Mouse (Mus musculus) inflammation-experienced regulatory T-cells (primary cell): Measurements from ENCODE around the gene Oog4. TPM values are rescaled to one million over a fixed set of nuclear protein-coding genes. Genes with fewer than 3 reads are reported as not detected.

Experiments used
- polyA plus RNA-seq, 2 experiments: library from polyadenylated mRNA; unstranded; fragments of 100-300 nt; shearing (Covaris generic); gene quantifications; one replicate each; pipeline ENCODE4 v1.2.1; 2017

Oog4 gene
- under 1 TPM in 1 of 2 experiments, not detected in 1; 0.40 TPM for polyA plus RNA-seq

DNA sequence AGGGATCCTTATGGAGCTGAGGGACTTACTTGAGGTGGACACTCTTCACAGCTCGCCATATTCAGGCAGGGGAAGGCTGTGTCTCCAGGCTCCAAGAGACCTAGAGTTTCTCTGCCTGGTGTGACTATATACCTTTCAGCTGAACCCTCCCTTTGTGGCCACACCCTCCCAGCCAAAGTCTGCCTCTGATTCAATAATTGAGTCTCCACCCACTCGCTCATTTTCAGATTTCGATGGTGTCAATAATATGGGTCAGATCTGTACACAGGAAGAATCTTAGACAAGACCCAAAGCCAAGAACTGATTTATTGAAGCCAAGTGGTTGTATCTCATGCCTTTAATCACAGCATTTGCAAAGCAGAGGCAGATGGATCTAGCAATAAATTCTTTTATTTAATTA, at the start of gene Oog4:
Gene Oog4, minus strand, starts transcription at position 101 of the 400 bp plus-strand sequence.

DNA sequence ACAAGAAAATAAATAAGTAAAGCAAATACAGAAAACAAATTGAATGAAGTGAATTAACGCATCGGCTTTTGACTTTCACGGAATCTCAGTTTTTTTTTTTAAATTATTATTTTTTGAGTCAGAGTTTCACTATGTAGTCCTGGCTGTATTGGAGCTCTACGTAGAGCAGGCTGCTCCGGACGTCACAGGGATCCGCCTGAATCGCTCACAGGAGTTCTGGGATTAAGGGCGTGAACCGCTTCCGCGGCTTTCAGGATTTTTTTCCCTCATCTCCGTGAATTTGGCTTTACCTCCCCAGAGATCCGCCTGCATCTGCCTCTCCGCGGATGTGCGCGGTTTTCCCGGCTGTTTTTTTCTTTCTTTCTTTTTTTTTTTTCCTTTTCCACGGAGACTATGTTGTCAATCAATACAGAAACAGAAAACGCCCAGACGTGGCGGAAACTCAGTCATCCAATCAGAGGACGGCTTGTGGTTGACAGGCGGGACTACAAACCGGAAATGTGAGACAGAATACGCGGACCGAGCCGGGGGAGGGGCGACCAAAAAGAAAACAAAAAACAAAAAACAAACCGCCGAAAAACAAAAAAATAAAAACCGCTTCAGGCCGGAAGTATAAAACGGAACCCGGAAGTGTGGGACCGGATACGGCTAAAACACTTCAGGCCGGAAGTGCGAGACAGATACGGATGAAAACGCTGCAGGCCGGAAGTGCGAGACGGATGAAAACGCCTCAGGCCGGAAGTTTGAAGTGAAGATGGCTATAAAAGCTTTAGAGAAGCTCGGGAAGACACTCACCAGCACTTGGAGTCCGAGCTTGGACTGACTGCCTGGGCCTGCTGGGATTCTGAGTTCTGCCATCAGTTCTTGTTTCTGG, 37.7 kb downstream of the Oog4 start, which contains the start of gene Pramef8:
Gene Pramef8, plus strand, starts transcription at position 208 of the 874 bp plus-strand sequence.

DNA sequence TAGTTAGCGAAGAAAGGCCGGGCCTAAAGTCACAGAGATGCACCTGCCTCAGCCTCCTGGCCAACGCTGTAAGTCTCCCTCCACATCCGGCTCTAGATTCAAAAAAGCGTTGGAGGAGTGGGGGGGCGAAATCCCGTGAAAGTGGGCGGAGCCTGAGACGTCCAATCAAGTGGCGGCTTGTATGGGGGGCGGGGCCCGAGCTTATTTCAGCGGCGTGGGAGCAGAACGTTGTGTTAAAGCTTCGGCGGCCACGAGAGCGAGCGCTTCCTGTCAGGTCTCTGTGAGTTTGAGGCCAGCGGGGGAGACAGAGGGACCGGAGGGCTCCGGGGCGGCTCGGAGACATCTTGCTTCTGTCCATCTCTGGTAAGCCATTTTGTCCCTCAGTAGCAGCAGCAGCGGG, 55.9 kb downstream of the Oog4 start, which contains the start of gene Pramel1:
Gene Pramel1, plus strand, starts transcription at position 248 of the 400 bp plus-strand sequence.

Other genes with a start within 250 kb of the Oog4 start
- gene Prdm2, start 237.3 kb downstream of the Oog4 start, polyA plus RNA-seq: 10 to 100 TPM; 20.0 to 28.0 TPM
- gene Pdpn, start 150.8 kb downstream of the Oog4 start, polyA plus RNA-seq: 1 to 10 TPM in 1 of 2 experiments, not detected in 1; 1.9 TPM
- under 1 TPM in 1 of 2 experiments, not detected in 1; 0.12 TPM for gene Lrrc38, start 100.6 kb downstream of the Oog4 start, polyA plus RNA-seq
- not detected for gene Pramel1, start 55.9 kb downstream of the Oog4 start, polyA plus RNA-seq
- 10 to 100 TPM; 36.3 to 42.8 TPM for gene Pramef8, start 37.9 kb downstream of the Oog4 start, polyA plus RNA-seq
- gene Gm13043, start 61.0 kb upstream of the Oog4 start, polyA plus RNA-seq: not detected
- not detected for gene Gm13040, start 85.6 kb upstream of the Oog4 start, polyA plus RNA-seq
- gene BC080695, start 101.4 kb upstream of the Oog4 start, polyA plus RNA-seq: 1 to 10 TPM in 1 of 2 experiments, under 1 TPM in 1; 0.19 to 1.3 TPM
- under 1 TPM; 0.11 to 0.22 TPM for gene Gm13057, start 101.4 kb upstream of the Oog4 start, polyA plus RNA-seq
- gene Gm13083, start 164.7 kb upstream of the Oog4 start, polyA plus RNA-seq: under 1 TPM in 1 of 2 experiments, not detected in 1; 0.39 TPM
- gene Gm13088, start 206.9 kb upstream of the Oog4 start, polyA plus RNA-seq: under 1 TPM; 0.25 to 0.34 TPM